In genomic region chr11:97150411-97151330, GRCm38 (mm10) we compare ENCODE assay signal across 9 mouse cellular contexts. TPM values are rescaled to one million over a fixed set of nuclear protein-coding genes. Genes with fewer than 3 reads are reported as not detected.
A peak's percentile ranks its signal among the peaks of the same experiment; 100 is the strongest.
DNase-seq lines count a peak whose midpoint lies in the region; ATAC-seq and TF ChIP-seq lines count a peak whose summit lies in the region.
"Had no signal": no experiment of that assay in that cellular context is flagged by ENCODE, and none has a peak within 500 bp of the region (broad histone marks: within the 10 kb centered on the region; RNA-seq: fewer than 3 reads in every experiment).

No protein-coding gene starts in this region.

- DNase-seq in spleen, adult 2 months (ENCODE audit: low read depth in 1 of 2, low spot score in 2 of 2), result no peak
- DNase-seq in spleen, adult 12 weeks (ENCODE audit: low spot score), result no peak
- peak; percentile 92 for DNase-seq in embryo, embryonic 11 days
- peak; percentile 74 for DNase-seq in heart, adult 18-20 months
- peak; percentile 65 for DNase-seq in kidney, adult 2 months
- peak; percentile 48 for DNase-seq in stomach, postnatal 0 days (ENCODE audit: low spot score)

- H3K4me2 ChIP-seq in limb, embryonic 13.5 days (replicated peaks), result peak overlapping the region; percentile 85
- peak overlapping the region; percentile 83 for H3K4me2 ChIP-seq in midbrain, embryonic 13.5 days (replicated peaks)
- peak overlapping the region; percentile 92 for H3K4me2 ChIP-seq in stomach, postnatal 0 days (replicated peaks; ENCODE audit: low read depth)

- ATAC-seq in limb, embryonic 13.5 days (ENCODE audit: low FRiP score, low read depth), result peak; percentile 73
- ATAC-seq in midbrain, embryonic 13.5 days, result peak; percentile 79
- peak; percentile 59 for ATAC-seq in stomach, postnatal 0 days (ENCODE audit: low FRiP score, low TSS enrichment)
- ATAC-seq: Patski had no signal

- H3K4me1 ChIP-seq in spleen, adult 2 months (ENCODE audit: control insufficient read depth, insufficient read depth, insufficient read length), result peaks cover 14% of the 10 kb centered on the region
- H3K4me1 ChIP-seq in kidney, adult 2 months (ENCODE audit: control insufficient read depth, insufficient read depth, low read length), result no peaks in the 10 kb centered on the region
- H3K4me1 ChIP-seq in limb, embryonic 13.5 days, result peaks cover 55% of the 10 kb centered on the region
- H3K4me1 ChIP-seq in midbrain, embryonic 13.5 days (replicated peaks), result peaks cover 38% of the 10 kb centered on the region
- peaks cover 2% of the 10 kb centered on the region; the same call in 1 of the 2 replicates for H3K4me1 ChIP-seq in stomach, postnatal 0 days (replicated peaks; ENCODE audit: control insufficient read depth, insufficient read depth)

- H3K4me3 ChIP-seq in spleen, adult 2 months (ENCODE audit: extremely low read depth, insufficient read depth, insufficient read length), result peak overlapping the region; percentile 53
- peak overlapping the region; percentile 77 for H3K4me3 ChIP-seq in kidney, adult 2 months (ENCODE audit: insufficient read depth, low read depth, low read length)
- H3K4me3 ChIP-seq in limb, embryonic 13.5 days, result peak overlapping the region; percentile 80
- H3K4me3 ChIP-seq in midbrain, embryonic 13.5 days (replicated peaks), result peak overlapping the region; percentile 75
- peak overlapping the region; percentile 72 for H3K4me3 ChIP-seq in stomach, postnatal 0 days (ENCODE audit: low read depth, low read length)

- peak overlapping the region; percentile 61 for H3K27ac ChIP-seq in spleen, adult 2 months (ENCODE audit: insufficient read depth, low read length)
- H3K27ac ChIP-seq in kidney, adult 2 months (ENCODE audit: insufficient read depth, low read depth, low read length), result peak overlapping the region; percentile 83
- peak overlapping the region; percentile 94 for H3K27ac ChIP-seq in limb, embryonic 13.5 days
- peak overlapping the region; percentile 97 for H3K27ac ChIP-seq in midbrain, embryonic 13.5 days
- H3K27ac ChIP-seq in stomach, postnatal 0 days (replicated peaks), result peak overlapping the region; percentile 77

- peak overlapping the region; percentile 84 for H3K9ac ChIP-seq in limb, embryonic 13.5 days
- peak overlapping the region; percentile 87 for H3K9ac ChIP-seq in midbrain, embryonic 13.5 days (replicated peaks)
- peak overlapping the region; percentile 63 for H3K9ac ChIP-seq in stomach, postnatal 0 days (ENCODE audit: low read length)

- WGBS in spleen, adult 2 months, result 1% methylated on average over 78 of the region's 102 CpGs
- WGBS in kidney, adult 2 months, result under 1% methylated on average over 86 of the region's 102 CpGs
- under 1% methylated on average over 63 of the region's 102 CpGs for WGBS in limb, embryonic 13.5 days
- WGBS in midbrain, embryonic 13.5 days, result under 1% methylated on average over 82 of the region's 102 CpGs
- under 1% methylated on average over 75 of the region's 102 CpGs for WGBS in stomach, postnatal 0 days

- TF ChIP-seq EP300 in stomach, postnatal 0 days (optimal IDR thresholded peaks at IDR 0.05), result no peak

- TF ChIP-seq POLR2A in spleen, adult 2 months (IDR thresholded peaks at IDR 0.05; ENCODE audit: low read depth, low read length), result no peak
- TF ChIP-seq POLR2A in kidney, adult 2 months (IDR thresholded peaks at IDR 0.05; ENCODE audit: low read depth, low read length), result no peak

- no peaks in the 10 kb centered on the region; the same call in 1 of the 2 replicates for H3K9me3 ChIP-seq in limb, embryonic 13.5 days
- no peaks in the 10 kb centered on the region for H3K9me3 ChIP-seq in midbrain, embryonic 13.5 days
- no peaks in the 10 kb centered on the region for H3K9me3 ChIP-seq in stomach, postnatal 0 days (ENCODE audit: control insufficient read depth, low read length)

- H3K27me3 ChIP-seq in spleen, adult 2 months (ENCODE audit: control insufficient read depth, insufficient read depth, low read length), result peaks cover 15% of the 10 kb centered on the region
- no peaks in the 10 kb centered on the region; the same call in 1 of the 2 replicates for H3K27me3 ChIP-seq in kidney, adult 2 months (replicated peaks; ENCODE audit: control insufficient read depth, insufficient read depth, low read length)
- peaks cover 5% of the 10 kb centered on the region; the same call in 1 of the 2 replicates for H3K27me3 ChIP-seq in limb, embryonic 13.5 days
- H3K27me3 ChIP-seq in midbrain, embryonic 13.5 days, result peaks cover 21% of the 10 kb centered on the region
- no peaks in the 10 kb centered on the region for H3K27me3 ChIP-seq in stomach, postnatal 0 days (ENCODE audit: control insufficient read depth, insufficient read depth, low read length)

- no peaks in the 10 kb centered on the region for H3K36me3 ChIP-seq in spleen, adult 2 months (ENCODE audit: control insufficient read depth, insufficient read depth, low read length)
- no peaks in the 10 kb centered on the region for H3K36me3 ChIP-seq in kidney, adult 2 months (ENCODE audit: control insufficient read depth, insufficient read depth, low read length)
- H3K36me3 ChIP-seq in limb, embryonic 13.5 days, result peaks cover 39% of the 10 kb centered on the region
- H3K36me3 ChIP-seq in midbrain, embryonic 13.5 days, result peaks cover 24% of the 10 kb centered on the region
- no peaks in the 10 kb centered on the region for H3K36me3 ChIP-seq in stomach, postnatal 0 days (ENCODE audit: control insufficient read depth, insufficient read depth, low read length)

- no peak for TF ChIP-seq CTCF in spleen, adult 2 months (IDR thresholded peaks at IDR 0.05; ENCODE audit: extremely low read depth, insufficient read depth, insufficient read length, insufficient replicate concordance)
- TF ChIP-seq CTCF in kidney, adult 2 months (conservative IDR thresholded peaks at IDR 0.05; ENCODE audit: insufficient read depth, insufficient read length, low read depth, low read length), result no peak
- no peak for TF ChIP-seq CTCF in stomach, postnatal 0 days (IDR thresholded peaks at IDR 0.05; ENCODE audit: low read depth)

RNA-seq across cellular contexts. Expression of gene Tbkbp1, which starts 0.6 kb away (rescaled TPM):
- polyA plus RNA-seq in spleen, adult 2 months (2012; rRNA removed), result 16.3 and 20.0 TPM in 2 replicates
- 10 to 100 TPM; 12.5 to 15.0 TPM for total RNA-seq in heart, adult 18-20 months (2021)
- polyA plus RNA-seq in kidney, adult 2 months (2012; rRNA removed), result 10.4 and 12.1 TPM in 2 replicates
- polyA plus RNA-seq in limb, embryonic 13.5 days (2015; fragmentation: Nextera tagmentation; extraction: Ambion mirVana), result 8.2 and 8.4 TPM in 2 replicates
- polyA plus RNA-seq in midbrain, embryonic 13.5 days (2015; fragmentation: Nextera tagmentation; extraction: Ambion mirVana), result 5.6 and 6.7 TPM in 2 replicates
- polyA plus RNA-seq in stomach, postnatal 0 days (2015; fragmentation: Nextera tagmentation; extraction: Ambion mirVana), result 1.8 and 2.4 TPM in 2 replicates

RNA-seq across cellular contexts. Expression of gene Tbx21, which starts 35.5 kb away (rescaled TPM):
- 10.9 and 14.4 TPM in 2 replicates for polyA plus RNA-seq in spleen, adult 2 months (2012; rRNA removed)
- total RNA-seq in heart, adult 18-20 months (2021), result under 1 TPM; 0.10 to 0.41 TPM
- polyA plus RNA-seq in kidney, adult 2 months (2012; rRNA removed), result 0.20 and 0.56 TPM in 2 replicates
- polyA plus RNA-seq in limb, embryonic 13.5 days (2015; fragmentation: Nextera tagmentation; extraction: Ambion mirVana), result 0.09 TPM in 1 of 2 replicates, not detected in the other
- 0.08 and 0.16 TPM in 2 replicates for polyA plus RNA-seq in midbrain, embryonic 13.5 days (2015; fragmentation: Nextera tagmentation; extraction: Ambion mirVana)
- polyA plus RNA-seq in stomach, postnatal 0 days (2015; fragmentation: Nextera tagmentation; extraction: Ambion mirVana), result 0.05 and 0.10 TPM in 2 replicates
- polyA plus RNA-seq: Patski had no signal

RNA-seq across cellular contexts. Expression of gene Kpnb1, which starts 37.0 kb away (rescaled TPM):
- polyA plus RNA-seq in spleen, adult 2 months (2012; rRNA removed), result 20.8 and 22.8 TPM in 2 replicates
- 10 to 100 TPM; 80.8 to 82.9 TPM for total RNA-seq in heart, adult 18-20 months (2021)
- 22.3 and 25.6 TPM in 2 replicates for polyA plus RNA-seq in kidney, adult 2 months (2012; rRNA removed)
- polyA plus RNA-seq in limb, embryonic 13.5 days (2015; fragmentation: Nextera tagmentation; extraction: Ambion mirVana), result 57.3 and 59.2 TPM in 2 replicates
- polyA plus RNA-seq in midbrain, embryonic 13.5 days (2015; fragmentation: Nextera tagmentation; extraction: Ambion mirVana), result 43.0 and 47.3 TPM in 2 replicates
- polyA plus RNA-seq in stomach, postnatal 0 days (2015; fragmentation: Nextera tagmentation; extraction: Ambion mirVana), result 18.5 and 19.2 TPM in 2 replicates

Comparison
In these comparisons a context has a peak if more than half of its experiments do, and no peak if none do; other contexts are left out.
1. DNase-seq: peak in embryo, embryonic 11 days (single experiment), heart, adult 18-20 months (2 of 2), kidney, adult 2 months (single experiment) and stomach, postnatal 0 days (single experiment); none in spleen, adult 2 months (0 of 2) and spleen, adult 12 weeks (single experiment).
2. Peak in every context shown above with its lines, with median percentiles within 50 percentile points of each other: H3K27ac ChIP-seq, H3K4me3 ChIP-seq, ATAC-seq, H3K4me2 ChIP-seq and H3K9ac ChIP-seq.